Mouse (Mus musculus): ENCODE results near the gene Olfr307. TPM values are rescaled to one million over a fixed set of nuclear protein-coding genes. Genes with fewer than 3 reads are reported as not detected.
"Not testable (repeated sequence)": the region's sequence is repeated elsewhere in the genome, so short reads cannot be mapped to it uniquely, and the experiment has no call there.

The Olfr307 gene
- total RNA-seq (2021) = not detected
- long read RNA-seq, experiment 1 = 0 reads
- long read RNA-seq, experiment 2 = 0 reads

- no peak for DNase-seq (ENCODE audit: low spot score in 2 of 2)
These were observed at the start of gene Olfr307 for GRCm38 (mm10) chr7:86337486-86337885. Gene Olfr307 (minus strand): TSS chr7:86337586.

GRCm38 (mm10) chr7:86386558-86386957 is 49.2 kb upstream of the Olfr307 start, which contains the start of gene Olfr304:
Gene Olfr304 (minus strand): TSS chr7:86386658.
- no peak for DNase-seq (ENCODE audit: low spot score in 2 of 2)

- DNase-seq (ENCODE audit: low spot score in 2 of 2) = no peak
These were observed 48.4 kb upstream of the Olfr307 start for GRCm38 (mm10) chr7:86385769-86386168.

GRCm38 (mm10) chr7:86366828-86367227 is 29.4 kb upstream of the Olfr307 start, which contains the start of gene Olfr305:
Gene Olfr305 (minus strand): TSS chr7:86366928.
- no peak for DNase-seq (ENCODE audit: low spot score in 2 of 2)

- not testable (repeated sequence) for DNase-seq (ENCODE audit: low spot score in 2 of 2)
These were observed 8.9 kb upstream of the Olfr307 start for GRCm38 (mm10) chr7:86346296-86346695.

GRCm38 (mm10) chr7:86344253-86344652 is 6.9 kb upstream of the Olfr307 start:
- no peak for DNase-seq (ENCODE audit: low spot score in 2 of 2)

GRCm38 (mm10) chr7:86342881-86343565 is 5.6 kb upstream of the Olfr307 start:
- DNase-seq (ENCODE audit: low spot score in 2 of 2) = no peak

- no peak for DNase-seq (ENCODE audit: low spot score in 2 of 2)
These were observed 11.9 kb downstream of the Olfr307 start, which contains the start of gene Olfr308 for GRCm38 (mm10) chr7:86325530-86325929. Gene Olfr308 (minus strand): TSS chr7:86325630.

- no peak for DNase-seq (ENCODE audit: low spot score in 2 of 2)
These were observed 16.1 kb downstream of the Olfr307 start for GRCm38 (mm10) chr7:86321323-86321722.

- no peak for DNase-seq (ENCODE audit: low spot score in 2 of 2)
These were observed 23.8 kb downstream of the Olfr307 start, which contains the start of gene Olfr309 for GRCm38 (mm10) chr7:86313608-86314007. Gene Olfr309 (minus strand): TSS chr7:86313708.

Small RNAs within 50 kb of the gene (microRNA-seq; reads per million reads assigned to microRNA genes)
- gene Gm23192 (ENCODE audit: borderline number of aligned reads in 2 of 2) = 0 reads per million in 2 experiments

Other genes with a start within 250 kb of the Olfr307 start
- not detected for gene Vmn2r75, start 165.8 kb downstream of the Olfr307 start, total RNA-seq (2021)
- gene Vmn2r76, start 91.3 kb downstream of the Olfr307 start, total RNA-seq (2021) = not detected
- not detected for gene Olfr310, start 60.4 kb downstream of the Olfr307 start, total RNA-seq (2021)
- not detected for gene Olfr309, start 23.9 kb downstream of the Olfr307 start, total RNA-seq (2021)
- gene Olfr308, start 12.0 kb downstream of the Olfr307 start, total RNA-seq (2021) = not detected
- gene Olfr305, start 29.3 kb upstream of the Olfr307 start, total RNA-seq (2021) = not detected
- not detected for gene Olfr304, start 49.1 kb upstream of the Olfr307 start, total RNA-seq (2021)
- gene Olfr303, start 60.2 kb upstream of the Olfr307 start, total RNA-seq (2021) = not detected
- gene Olfr301, start 66.3 kb upstream of the Olfr307 start, total RNA-seq (2021) = not detected
- gene Olfr299, start 122.3 kb upstream of the Olfr307 start, total RNA-seq (2021) = not detected
- gene Olfr298, start 154.9 kb upstream of the Olfr307 start, total RNA-seq (2021) = not detected
- not detected for gene Olfr297, start 182.4 kb upstream of the Olfr307 start, total RNA-seq (2021)
- gene Olfr295, start 246.3 kb upstream of the Olfr307 start, total RNA-seq (2021) = not detected

Measured in adrenal gland, adult 18-20 months (tissue).